In the genomic region with DNA sequence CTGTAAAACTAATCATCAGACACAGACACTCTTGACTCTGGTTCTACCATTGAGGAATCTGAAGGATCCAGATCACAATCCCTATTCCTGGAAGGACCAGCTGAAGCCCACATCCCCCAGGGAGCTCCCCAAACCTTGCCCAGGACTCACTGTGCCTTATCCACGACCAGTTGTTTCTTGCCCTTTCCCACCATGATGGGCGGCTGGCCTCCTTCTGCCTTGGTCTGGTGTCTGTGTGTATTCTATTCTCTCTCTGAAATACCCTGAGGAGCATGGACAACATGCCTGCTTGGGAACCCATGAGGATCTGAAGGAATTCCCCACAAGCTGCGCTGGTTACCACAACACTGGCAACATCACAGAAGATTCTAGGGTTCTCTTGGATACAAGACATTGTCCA, we compare ENCODE assay signal across 13 mouse cellular contexts. TPM values are rescaled to one million over a fixed set of nuclear protein-coding genes. Genes with fewer than 3 reads are reported as not detected.
"Had no signal": no experiment of that assay in that cellular context is flagged by ENCODE, and none has a peak within 500 bp of the region (broad histone marks: within the 10 kb centered on the region; RNA-seq: fewer than 3 reads in every experiment).

A gene (minus strand): TSS at position 330 of the 400 bp plus-strand sequence.

RNA-seq across cellular contexts. Expression of the gene that starts here (rescaled TPM):
- polyA plus RNA-seq: neural tube, embryonic 12.5 days; neural tube, embryonic 13.5 days; neural tube, embryonic 14.5 days; neural tube, embryonic 15.5 days; small intestine, adult 2 months; spleen, adult 2 months; stomach, embryonic 14.5 days; stomach, embryonic 15.5 days; stomach, embryonic 16.5 days; stomach, postnatal 0 days; thymus, adult 2 months; thymus, postnatal 0 days; urinary bladder, adult 2 months had no signal
